Mouse (Mus musculus) liver (tissue): ENCODE data around the gene Stk33.

Experiments
- DNase-seq: peaks from one replicate; pipeline ENCODE4 v3.0.0-alpha.2; 2020; ENCODE audit warnings: mixed read lengths

Stk33 gene

DNA sequence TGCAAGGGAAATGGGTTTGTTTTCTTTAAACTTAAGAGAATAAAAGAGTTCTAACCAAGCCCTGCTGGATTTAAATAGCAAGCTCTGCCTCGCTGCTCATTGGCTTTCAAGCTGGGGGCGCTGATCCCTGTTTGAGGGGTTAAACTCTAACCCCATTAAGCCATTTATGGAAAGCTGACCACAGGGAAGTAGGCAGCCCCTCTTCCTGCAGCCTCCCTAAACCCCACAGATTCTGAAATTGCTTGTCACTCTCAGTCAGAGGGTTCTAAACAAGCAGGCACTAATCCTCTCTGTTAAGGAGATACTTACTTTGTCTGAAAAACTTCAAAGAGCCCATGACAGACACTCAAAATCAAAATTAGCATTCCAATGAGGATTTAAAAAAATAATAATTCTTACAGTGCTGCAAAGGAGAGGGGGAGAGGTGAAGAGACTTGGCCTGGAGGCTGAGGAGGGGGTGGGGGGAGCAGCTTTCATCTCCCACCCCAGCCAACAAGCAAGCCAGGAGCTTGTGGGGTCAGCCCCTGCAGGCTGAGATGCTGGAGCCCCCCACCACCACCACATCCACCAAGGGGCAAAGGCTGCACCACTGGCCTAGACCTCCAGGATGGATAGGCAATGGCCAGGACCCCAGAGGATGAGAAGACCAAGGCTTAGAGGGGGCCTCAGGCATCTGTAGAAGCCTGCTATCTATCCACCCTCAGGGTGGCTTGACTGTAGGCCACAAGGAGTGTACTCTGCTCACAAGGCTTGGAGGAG, 203.8 kb downstream of the Stk33 start:
- no peak for DNase-seq

DNA sequence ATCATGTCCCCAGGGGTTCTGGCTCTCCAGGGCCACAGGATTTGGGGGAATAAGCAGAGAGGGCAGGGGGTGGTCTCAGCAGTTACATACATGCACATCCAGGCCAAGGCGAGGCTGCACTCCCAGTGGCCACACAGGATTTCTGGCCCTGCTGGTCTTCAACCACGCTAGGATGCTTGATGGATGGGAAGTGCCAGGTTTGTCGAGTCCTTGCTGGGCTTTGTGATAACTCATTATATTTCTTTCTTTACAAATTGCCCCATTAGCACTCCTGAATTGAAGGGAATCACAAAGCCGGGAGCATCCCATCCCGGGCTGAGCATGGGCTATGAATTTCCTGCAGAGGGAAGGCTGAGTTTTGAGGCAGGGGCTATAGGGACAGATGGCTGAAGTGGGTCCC, 204.4 kb downstream of the Stk33 start:
- DNase-seq, result no peak

DNA sequence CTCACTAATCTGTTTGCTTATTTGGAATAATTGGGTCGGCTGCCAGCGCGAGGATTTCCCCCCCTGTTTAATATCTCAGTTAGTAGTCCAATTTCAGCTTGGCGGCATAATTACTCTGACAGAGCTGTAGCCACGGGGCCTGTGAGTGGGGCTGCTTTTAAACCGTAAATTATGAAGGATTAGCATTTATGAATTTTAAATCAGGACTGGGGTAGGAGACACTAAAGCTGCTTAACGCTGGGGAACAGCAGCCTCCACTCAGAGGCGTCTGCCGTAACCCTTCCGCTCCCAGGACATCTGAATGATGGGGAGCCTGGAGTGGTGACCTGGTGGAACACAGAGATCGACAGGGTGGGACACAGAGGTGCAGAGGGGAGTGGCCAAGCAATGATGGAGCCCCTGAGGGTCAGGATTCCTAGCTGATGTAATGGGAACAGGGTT, 207.0 kb downstream of the Stk33 start:
- no peak for DNase-seq

DNA sequence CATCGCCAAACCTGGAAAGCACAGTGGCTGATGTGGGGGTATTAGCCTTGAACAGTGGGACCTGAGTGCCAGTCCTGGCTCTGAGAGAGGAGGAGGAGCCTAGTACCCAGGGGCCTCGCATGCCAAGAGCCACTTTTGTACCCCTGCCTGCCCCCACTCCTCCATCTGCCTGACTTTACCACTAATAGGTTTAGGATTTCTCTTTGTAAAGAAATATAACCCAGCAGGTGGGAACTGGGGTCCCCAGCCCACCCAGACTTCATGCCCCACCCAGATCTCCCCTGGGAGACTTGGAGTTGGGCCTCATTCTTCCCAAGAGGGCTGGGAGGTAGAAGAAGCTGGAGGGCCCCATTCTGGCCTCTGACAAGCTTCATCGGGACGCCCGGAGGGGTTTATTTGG, 207.6 kb downstream of the Stk33 start:
- no peak for DNase-seq

DNA sequence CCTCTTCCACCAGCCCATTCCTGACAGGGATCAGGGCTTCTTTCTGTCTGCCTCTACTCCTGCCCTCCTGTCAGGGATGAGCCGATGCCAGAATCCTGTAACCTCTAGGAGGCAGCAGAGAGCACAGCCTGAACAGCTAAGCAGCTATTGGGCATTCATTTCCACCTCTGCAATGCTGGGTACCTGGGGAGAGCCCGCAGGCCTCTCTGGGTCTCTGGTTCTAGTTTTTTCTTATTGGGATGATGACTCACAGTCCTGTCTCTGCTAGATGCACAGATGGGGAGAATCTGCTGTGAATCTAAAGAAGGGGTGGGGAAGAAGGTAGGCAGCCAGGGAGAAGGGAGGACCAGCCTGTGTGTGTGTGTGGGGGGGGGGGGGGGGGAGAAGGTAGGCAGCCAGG, 208.1 kb downstream of the Stk33 start:
- DNase-seq, result peak; percentile 55
